Mouse (Mus musculus) liver, embryonic 13.5 days (tissue): ENCODE data around the gene Lpxn. TPM values are rescaled to one million over a fixed set of nuclear protein-coding genes. Genes with fewer than 3 reads are reported as not detected.

Source experiments
- ATAC-seq: fragments of 200-750 bp; cut with Nextera tagmentation; 2 replicates; pipeline ENCODE4 v1.8.0; 2017; ENCODE audit warnings: low read depth, mild to moderate bottlenecking, moderate number of reproducible peaks, moderate library complexity
- DNase-seq: peaks from one replicate; pipeline ENCODE4 v3.0.0; 2022
- H3K27ac ChIP-seq: fragments of 300-500 bp; sonication (generic); 2 replicates; pipeline ENCODE4 v1.5.1; 2015; ENCODE audit warnings: moderate library complexity, mild to moderate bottlenecking, inconsistent platforms
- H3K27me3 ChIP-seq: fragments of 300-500 bp; sonication (generic); 2 replicates; pipeline ENCODE4 v1.6.1; 2015; ENCODE audit warnings: mild to moderate bottlenecking, inconsistent platforms
- H3K36me3 ChIP-seq: fragments of 300-500 bp; sonication (generic); 2 replicates; pipeline ENCODE4 v1.6.1; 2015; ENCODE audit warnings: mild to moderate bottlenecking, inconsistent platforms
- H3K4me1 ChIP-seq: fragments of 300-500 bp; sonication (generic); replicated peaks from 2 replicates; pipeline ENCODE4 v1.6.1; 2015; ENCODE audit warnings: inconsistent platforms
- H3K4me2 ChIP-seq: fragments of 300-500 bp; sonication (generic); 2 replicates; pipeline ENCODE4 v1.6.1; 2015; ENCODE audit warnings: inconsistent platforms, mild to moderate bottlenecking, moderate library complexity
- H3K4me3 ChIP-seq: fragments of 300-500 bp; sonication (generic); replicated peaks from 2 replicates; pipeline ENCODE4 v1.5.1; 2015; ENCODE audit warnings: mild to moderate bottlenecking, inconsistent platforms
- H3K9ac ChIP-seq: fragments of 300-500 bp; sonication (generic); 2 replicates; pipeline ENCODE4 v1.6.1; 2015; ENCODE audit warnings: mild to moderate bottlenecking, inconsistent platforms
- H3K9me3 ChIP-seq: fragments of 300-500 bp; sonication (generic); replicated peaks from 2 replicates; pipeline ENCODE4 v1.6.1; 2016; ENCODE audit warnings: inconsistent platforms
- WGBS: fragments of 180-500 bp; shearing (Covaris S2); methylation state at CpG from one replicate; pipeline ENCODE4 v1.1.7; 2015; ENCODE audit not compliant: insufficient replicate concordance; 5-methylcytosine and 5-hydroxymethylcytosine counted together
- polyA plus RNA-seq: library from polyadenylated mRNA; unstranded; fragments of >200 nt; fragmentation: Nextera tagmentation; extraction: Ambion mirVana; gene quantifications from 2 replicates; pipeline ENCODE4 v1.2.1, GENCODE M21; 2015

The Lpxn gene
- polyA plus RNA-seq, 1 experiment from 2014 or later = 1.5 TPM

DNA sequence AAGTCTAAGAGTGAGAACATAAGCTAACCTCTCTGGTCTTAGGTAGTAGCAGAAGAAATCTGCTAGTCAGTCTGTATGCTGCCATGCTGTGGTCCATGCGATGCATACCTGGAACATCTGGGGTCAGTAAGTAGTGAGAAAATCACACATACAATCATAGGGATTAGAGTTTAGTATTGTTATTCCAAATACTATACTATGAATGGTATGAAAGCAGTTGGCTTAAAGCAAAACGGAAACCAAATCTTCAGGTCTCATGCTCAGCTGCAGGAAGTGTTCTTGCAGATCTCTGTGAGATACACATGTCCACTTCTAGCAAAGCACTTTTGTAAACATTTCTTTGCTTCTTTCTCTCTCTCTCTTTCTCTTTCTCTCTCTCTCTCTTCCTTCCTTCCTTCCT lies 10.2 kb downstream of the Lpxn start:
- 40% methylated on average over 2 of the region's 2 CpGs for WGBS
- no peaks in the 10 kb centered on the region for H3K4me1 ChIP-seq
- no peak overlapping the region for H3K4me3 ChIP-seq
- no peak overlapping the region for H3K27ac ChIP-seq
- no peaks in the 10 kb centered on the region for H3K36me3 ChIP-seq
- H3K27me3 ChIP-seq = no peaks in the 10 kb centered on the region
- H3K9ac ChIP-seq = no peak overlapping the region
- no peak for DNase-seq
- no peak overlapping the region for H3K4me2 ChIP-seq
- no peaks in the 10 kb centered on the region for H3K9me3 ChIP-seq
- no peak for ATAC-seq

DNA sequence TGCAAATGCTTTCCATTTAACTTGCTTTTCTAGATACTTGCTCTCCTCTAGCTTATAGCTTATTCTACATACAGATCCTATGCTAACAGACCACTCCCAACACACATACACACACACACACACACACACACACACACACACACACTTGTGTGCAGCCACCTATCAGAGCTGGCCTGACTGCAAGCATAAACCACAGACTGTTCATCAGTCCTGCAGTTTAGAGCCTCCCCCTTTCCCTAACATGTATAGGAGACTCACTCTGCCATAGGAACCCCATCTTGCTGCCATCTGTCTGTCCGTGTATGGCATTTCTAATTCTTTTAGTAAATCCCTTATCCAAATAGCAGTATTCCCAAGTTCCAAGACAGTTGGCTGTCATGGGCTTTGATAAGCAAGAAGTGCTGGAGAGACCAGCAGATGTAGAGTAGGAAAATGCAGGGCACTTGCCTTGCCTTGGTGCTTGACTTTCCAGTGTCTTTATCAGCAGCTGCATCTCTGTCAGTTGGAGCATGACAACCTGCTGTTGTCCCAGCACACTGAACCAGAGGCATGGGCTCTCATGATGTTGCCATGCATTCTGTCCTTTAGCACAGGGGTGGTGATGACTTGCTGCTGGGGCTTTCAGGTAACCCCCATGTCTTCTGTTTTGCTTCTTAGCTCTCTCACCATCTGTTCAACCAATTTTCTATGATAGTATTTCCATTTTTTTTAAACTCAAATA lies 16.8 kb downstream of the Lpxn start:
- ATAC-seq (0 out of 2 replicates have a peak, but pooled peaks have one; percentile 20), DNase-seq (no peak)
- 38% methylated on average over 1 of the region's 1 CpGs for WGBS

GRCm38 (mm10) chr19:12813883-12814282 lies 17.9 kb downstream of the Lpxn start:
- H3K9ac ChIP-seq = no peak overlapping the region
- ATAC-seq (no peak), DNase-seq (no peak)
- H3K36me3 ChIP-seq = no peaks in the 10 kb centered on the region
- H3K4me1 ChIP-seq = peaks cover 5% of the 10 kb centered on the region; the same call in 1 of the 2 replicates
- H3K4me2 ChIP-seq = no peak overlapping the region
- H3K4me3 ChIP-seq = no peak overlapping the region
- H3K27ac ChIP-seq = no peak overlapping the region
- no peaks in the 10 kb centered on the region for H3K27me3 ChIP-seq
- WGBS = 76% methylated on average over 1 of the region's 1 CpGs
- no peaks in the 10 kb centered on the region for H3K9me3 ChIP-seq

More for the DNA sequence above, 16.8 kb downstream of the Lpxn start:
- H3K36me3 ChIP-seq = no peaks in the 10 kb centered on the region
- no peak overlapping the region for H3K4me3 ChIP-seq
- H3K4me1 ChIP-seq = peaks cover 5% of the 10 kb centered on the region; the same call in 1 of the 2 replicates
- no peak overlapping the region for H3K4me2 ChIP-seq
- no peak overlapping the region for H3K27ac ChIP-seq
- no peaks in the 10 kb centered on the region for H3K27me3 ChIP-seq
- H3K9me3 ChIP-seq = no peaks in the 10 kb centered on the region
- no peak overlapping the region for H3K9ac ChIP-seq

DNA sequence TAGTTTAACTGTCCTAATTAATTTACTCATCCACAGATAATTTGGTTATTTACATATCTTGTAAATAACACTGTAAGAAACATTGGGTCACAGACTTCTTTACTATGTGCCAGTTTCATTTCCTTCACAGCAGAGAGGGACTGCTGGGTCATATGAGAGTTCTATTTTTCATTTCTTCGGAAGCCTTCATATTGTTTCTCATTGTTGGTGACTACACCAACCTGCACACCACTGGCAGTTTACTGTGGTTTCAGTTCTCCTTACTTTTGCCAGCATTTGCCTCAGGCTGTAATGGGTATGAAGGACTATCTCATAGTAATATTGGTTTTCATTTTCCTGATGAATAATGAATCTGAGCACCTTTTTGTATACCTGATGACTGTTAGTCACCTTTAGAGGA lies 22.5 kb downstream of the Lpxn start:
- Histone ChIP-seq H3K36me3 (no peaks in the 10 kb centered on the region), H3K4me2 (no peak overlapping the region), H3K4me3 (no peak overlapping the region), H3K4me1 (no peaks in the 10 kb centered on the region), H3K27ac (no peak overlapping the region), H3K9ac (no peak overlapping the region), H3K9me3 (no peaks in the 10 kb centered on the region), H3K27me3 (no peaks in the 10 kb centered on the region)
- DNase-seq (no peak), ATAC-seq (no peak)
- 75% methylated on average over 1 of the region's 1 CpGs for WGBS

DNA sequence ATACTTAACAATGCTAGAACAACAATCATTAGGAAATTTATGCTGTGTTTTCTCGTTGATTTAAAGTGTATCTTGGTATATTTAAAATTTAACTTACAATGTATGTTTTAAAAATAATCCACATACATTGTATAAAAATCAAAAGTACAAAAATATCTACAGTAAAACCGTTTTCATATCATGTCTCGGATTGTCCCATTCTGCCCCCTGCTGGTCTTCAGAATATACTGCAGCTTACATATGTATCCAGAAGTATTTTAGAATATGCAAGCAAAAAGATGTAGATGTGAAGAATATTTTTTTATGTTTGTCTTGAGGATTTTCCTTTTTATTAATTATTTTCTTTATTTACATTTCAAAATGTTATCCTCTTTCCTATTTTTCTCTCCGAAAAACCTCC lies 24.4 kb downstream of the Lpxn start:
- H3K4me1 ChIP-seq = no peaks in the 10 kb centered on the region
- H3K27me3 ChIP-seq = no peaks in the 10 kb centered on the region
- 21% methylated on average over 4 of the region's 4 CpGs for WGBS
- H3K27ac ChIP-seq = no peak overlapping the region
- DNase-seq = no peak
- no peaks in the 10 kb centered on the region for H3K36me3 ChIP-seq
- no peak overlapping the region for H3K4me2 ChIP-seq
- H3K4me3 ChIP-seq = no peak overlapping the region
- H3K9ac ChIP-seq = no peak overlapping the region
- ATAC-seq = no peak
- H3K9me3 ChIP-seq = no peaks in the 10 kb centered on the region

GRCm38 (mm10) chr19:12824549-12824948 lies 28.6 kb downstream of the Lpxn start:
- H3K9ac ChIP-seq = no peak overlapping the region
- H3K4me3 ChIP-seq = no peak overlapping the region
- no peak overlapping the region for H3K27ac ChIP-seq
- no peaks in the 10 kb centered on the region for H3K36me3 ChIP-seq
- no peaks in the 10 kb centered on the region for H3K27me3 ChIP-seq
- H3K9me3 ChIP-seq = no peaks in the 10 kb centered on the region
- H3K4me1 ChIP-seq = no peaks in the 10 kb centered on the region
- WGBS = 56% methylated on average over 4 of the region's 4 CpGs
- no peak for ATAC-seq
- DNase-seq = no peak
- no peak overlapping the region for H3K4me2 ChIP-seq

DNA sequence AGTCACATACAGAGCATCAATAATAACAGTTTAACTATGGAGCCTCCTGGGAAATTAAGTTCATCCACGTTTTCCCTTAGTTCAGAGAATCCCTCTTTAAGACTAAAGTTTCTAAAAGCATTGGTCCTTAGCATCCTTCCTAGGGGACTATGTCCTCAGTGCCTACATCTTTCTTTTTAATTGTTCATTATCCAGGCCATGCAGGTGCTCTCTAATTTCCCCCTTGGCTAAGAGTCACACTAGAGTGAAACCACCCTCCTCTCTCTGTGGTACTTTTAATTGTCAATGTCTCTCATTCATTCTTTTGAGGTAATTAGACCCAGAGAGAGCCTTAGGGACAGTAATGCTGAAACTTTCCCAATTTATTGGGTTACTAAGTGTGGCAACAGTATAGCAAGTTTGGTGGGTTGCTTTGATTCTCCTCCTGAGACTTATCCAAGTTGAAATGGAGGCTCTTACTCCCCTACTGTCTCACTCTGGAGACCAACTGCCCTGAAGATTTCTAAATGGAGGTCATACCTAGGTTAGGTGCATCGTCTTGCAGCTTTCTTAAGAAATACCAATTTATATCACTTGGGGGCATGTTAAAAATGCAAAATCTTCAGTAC lies 34.9 kb downstream of the Lpxn start:
- no peak for DNase-seq
- ATAC-seq = no peak
- Histone ChIP-seq H3K9me3 (no peaks in the 10 kb centered on the region), H3K27me3 (no peaks in the 10 kb centered on the region), H3K9ac (no peak overlapping the region), H3K27ac (no peak overlapping the region), H3K4me2 (no peak overlapping the region), H3K4me3 (no peak overlapping the region), H3K4me1 (peaks cover 10% of the 10 kb centered on the region; the same call in 1 of the 2 replicates), H3K36me3 (no peaks in the 10 kb centered on the region)
- 49% methylated on average over 2 of the region's 2 CpGs for WGBS

- H3K4me2 ChIP-seq = no peak overlapping the region
- WGBS = 49% methylated on average over 1 of the region's 1 CpGs
- DNase-seq = no peak
- H3K9ac ChIP-seq = no peak overlapping the region
- ATAC-seq = no peak
- no peaks in the 10 kb centered on the region for H3K36me3 ChIP-seq
- H3K4me1 ChIP-seq = peaks cover 10% of the 10 kb centered on the region; the same call in 1 of the 2 replicates
- no peak overlapping the region for H3K4me3 ChIP-seq
- no peaks in the 10 kb centered on the region for H3K27me3 ChIP-seq
- H3K9me3 ChIP-seq = no peaks in the 10 kb centered on the region
- no peak overlapping the region for H3K27ac ChIP-seq
These were observed 35.6 kb downstream of the Lpxn start for GRCm38 (mm10) chr19:12831559-12831958.

- H3K4me1 ChIP-seq = peaks cover 10% of the 10 kb centered on the region; the same call in 1 of the 2 replicates
- H3K9me3 ChIP-seq = no peaks in the 10 kb centered on the region
- no peak overlapping the region for H3K4me3 ChIP-seq
- peak; percentile 82 for ATAC-seq
- no peaks in the 10 kb centered on the region for H3K36me3 ChIP-seq
- WGBS = 12% methylated on average over 3 of the region's 3 CpGs
- H3K4me2 ChIP-seq = no peak overlapping the region
- no peaks in the 10 kb centered on the region for H3K27me3 ChIP-seq
- no peak overlapping the region for H3K9ac ChIP-seq
- DNase-seq = peak; percentile 9
- no peak overlapping the region for H3K27ac ChIP-seq
These were observed 37.6 kb downstream of the Lpxn start for GRCm38 (mm10) chr19:12833625-12834024.

DNA sequence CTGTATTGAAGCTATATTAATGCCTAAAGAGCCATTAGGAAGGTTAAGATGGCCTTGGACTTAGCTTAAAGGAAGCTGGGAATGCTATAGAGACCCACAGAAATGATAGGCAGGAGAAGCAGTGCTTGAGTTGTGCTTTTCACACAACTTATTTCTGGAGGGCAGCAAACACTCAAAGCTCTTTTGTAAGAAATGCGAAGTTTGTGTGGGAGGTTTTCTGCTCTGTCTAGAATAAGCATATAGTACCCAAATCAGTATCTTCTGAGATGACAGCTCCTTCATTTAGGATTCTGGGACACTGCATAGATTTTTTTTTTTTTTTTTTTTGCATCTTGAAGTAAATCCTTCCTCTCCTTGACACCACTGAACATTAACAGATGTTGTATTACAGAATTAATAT lies 42.5 kb downstream of the Lpxn start:
- Histone ChIP-seq H3K27ac (no peak overlapping the region), H3K4me1 (peaks cover 3% of the 10 kb centered on the region; the same call in 1 of the 2 replicates), H3K9me3 (no peaks in the 10 kb centered on the region)

GRCm38 (mm10) chr19:12846382-12846781 lies 50.4 kb downstream of the Lpxn start, which contains the start of gene Gm5244:
TSS of gene Gm5244 (plus strand) at chr19:12846682.
- no peak for DNase-seq
- Histone ChIP-seq H3K4me1 (no peaks in the 10 kb centered on the region), H3K4me3 (no peak within 1 kb of the TSS), H3K4me2 (no peak within 1 kb of the TSS), H3K36me3 (no peaks in the 10 kb centered on the region), H3K27ac (no peak within 1 kb of the TSS), H3K27me3 (no peaks in the 10 kb centered on the region), H3K9me3 (no peaks in the 10 kb centered on the region), H3K9ac (no peak within 1 kb of the TSS)
- ATAC-seq = no peak

More for the DNA sequence above, 42.5 kb downstream of the Lpxn start:
- no peak overlapping the region for H3K9ac ChIP-seq
- H3K36me3 ChIP-seq = no peaks in the 10 kb centered on the region
- no peaks in the 10 kb centered on the region for H3K27me3 ChIP-seq
- DNase-seq (no peak), ATAC-seq (no peak)
- 74% methylated on average over 1 of the region's 1 CpGs for WGBS
- H3K4me2 ChIP-seq = no peak overlapping the region
- H3K4me3 ChIP-seq = no peak overlapping the region

DNA sequence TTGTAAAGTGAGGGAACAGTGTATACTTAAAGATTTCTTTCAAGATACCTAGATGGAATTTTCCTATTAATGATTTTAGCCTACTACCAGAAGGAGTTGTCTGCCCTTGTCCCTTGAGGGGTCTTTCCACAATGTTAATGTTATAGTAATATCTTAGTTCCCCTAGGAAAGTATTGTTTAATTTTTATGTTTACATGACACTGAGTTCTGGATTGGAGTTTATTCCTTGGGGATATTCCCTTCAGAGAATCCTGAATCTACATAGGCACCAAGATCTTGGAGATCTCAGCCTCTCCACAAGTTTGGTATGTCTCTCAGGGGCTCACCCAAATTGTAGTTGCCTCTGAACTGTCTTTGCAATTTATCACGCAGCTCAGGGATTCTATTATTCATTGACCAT lies 61.0 kb downstream of the Lpxn start, which contains the start of gene Olfr1444:
Gene Olfr1444 (plus strand): TSS at position 301 of the 400 bp plus-strand sequence.
- H3K4me3 ChIP-seq = no peak within 1 kb of the TSS
- H3K4me1 ChIP-seq = no peaks in the 10 kb centered on the region
- no peaks in the 10 kb centered on the region for H3K27me3 ChIP-seq
- no peaks in the 10 kb centered on the region for H3K36me3 ChIP-seq
- no peak within 1 kb of the TSS for H3K9ac ChIP-seq
- H3K9me3 ChIP-seq = no peaks in the 10 kb centered on the region
- ATAC-seq (no peak), DNase-seq (no peak)
- WGBS = 33% methylated on average over 1 of the region's 1 CpGs
- no peak within 1 kb of the TSS for H3K4me2 ChIP-seq
- no peak within 1 kb of the TSS for H3K27ac ChIP-seq
